Mouse (Mus musculus): ENCODE measurements around the gene Apeh.

The Apeh gene

GRCm38 (mm10) chr9:108049561-108050251 is 44.7 kb downstream of the Apeh start:
- no peak for DNase-seq (ENCODE audit: low spot score)

DNA sequence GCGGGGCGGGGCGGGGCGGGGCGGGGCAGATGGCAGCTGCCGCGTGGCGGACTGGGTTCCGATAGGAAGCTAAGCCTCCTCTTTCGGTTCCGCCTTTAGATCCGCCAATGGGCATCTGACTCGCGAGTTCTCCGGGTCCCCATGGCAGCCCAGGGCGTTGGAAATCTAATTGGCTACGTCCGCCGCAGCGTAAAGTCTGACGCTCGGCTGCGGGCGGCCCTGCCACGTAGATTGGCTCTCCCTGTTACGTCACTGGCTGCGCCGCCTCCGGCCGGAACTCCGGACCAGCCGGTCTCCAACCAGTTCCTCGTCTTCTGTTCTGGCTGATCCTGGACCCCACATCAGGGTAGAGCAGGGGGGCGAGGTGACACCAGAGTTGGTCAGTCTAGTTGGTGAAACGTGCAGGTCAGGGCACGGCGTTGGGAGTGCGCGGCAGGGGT is 45.4 kb downstream of the Apeh start, which contains the start of gene Gmppb:
Gene Gmppb, plus strand, starts transcription at position 227 of the 440 bp plus-strand sequence.
- DNase-seq (ENCODE audit: low spot score), result peak; percentile 91

DNA sequence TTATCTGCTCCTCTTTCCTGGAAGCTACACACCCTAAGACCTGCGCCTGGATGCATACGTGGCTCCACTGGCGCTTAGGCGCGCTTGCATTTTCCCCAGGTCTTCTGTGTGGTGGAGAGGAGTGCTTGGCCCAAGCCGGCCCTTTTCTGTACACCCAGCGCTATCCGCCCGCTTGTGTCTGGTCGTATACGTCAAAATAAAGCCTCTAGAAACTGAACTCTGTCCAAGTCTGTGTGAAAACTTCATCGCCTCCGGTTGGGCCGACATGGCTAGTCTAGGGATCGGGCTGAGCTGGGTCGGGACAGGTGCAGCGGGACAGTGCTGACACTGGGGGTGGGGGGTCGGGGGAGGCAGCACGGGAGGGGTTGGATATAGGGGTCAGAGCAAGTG is 45.8 kb downstream of the Apeh start:
- peak; percentile 48 for DNase-seq (ENCODE audit: low spot score)

DNA sequence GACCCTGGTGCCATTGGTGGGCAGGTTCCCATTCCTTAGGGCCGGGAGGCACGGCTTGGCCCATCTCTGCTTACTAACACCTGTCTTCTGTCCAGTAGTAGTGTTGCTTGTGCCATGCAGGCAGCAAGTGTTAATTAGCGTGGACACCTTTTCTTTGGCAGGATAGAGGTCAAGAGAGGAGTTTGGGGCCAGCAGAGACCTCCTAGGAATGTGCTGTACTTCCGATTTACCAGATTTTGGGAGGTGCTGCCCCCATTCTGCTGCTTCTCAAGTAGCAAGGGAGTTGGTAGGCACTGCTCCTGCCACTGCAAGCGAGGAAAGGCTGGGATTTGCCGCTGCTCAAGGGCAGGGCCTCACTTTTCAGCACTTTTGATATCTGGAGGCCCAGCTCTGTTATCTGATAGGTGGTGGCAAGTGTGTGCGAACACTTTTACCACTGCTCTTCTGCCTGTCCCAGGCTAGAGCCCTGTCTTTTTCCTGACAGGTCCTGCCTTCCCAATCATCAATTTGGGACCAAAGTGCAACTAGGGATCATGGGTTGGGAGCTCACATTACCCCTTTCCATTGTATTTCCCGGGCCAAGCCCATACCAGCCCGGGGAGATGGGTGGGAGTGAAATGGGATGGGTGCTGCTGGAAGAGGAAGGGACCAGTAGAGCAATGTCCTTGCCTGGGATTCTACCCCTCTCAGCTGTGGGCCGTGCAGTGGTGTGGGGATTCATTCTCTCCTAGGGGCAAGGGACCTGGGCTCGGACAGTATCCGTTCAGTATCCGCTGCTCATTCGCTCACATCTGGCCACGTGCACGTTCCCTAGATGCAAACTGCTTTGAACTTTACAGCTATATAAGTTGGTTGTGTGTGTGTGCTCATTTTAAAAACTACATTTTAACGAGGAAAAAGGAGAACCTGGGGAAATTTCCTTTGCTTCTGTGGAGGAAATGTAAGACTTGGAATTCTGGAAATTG is 46.5 kb downstream of the Apeh start:
- DNase-seq (ENCODE audit: low spot score), result no peak

- DNase-seq (ENCODE audit: low spot score), result no peak
These were observed 47.8 kb downstream of the Apeh start for GRCm38 (mm10) chr9:108046582-108046981.

GRCm38 (mm10) chr9:108044751-108045492 is 49.5 kb downstream of the Apeh start:
- no peak for DNase-seq (ENCODE audit: low spot score)
